Mouse (Mus musculus): ENCODE data around the gene Cdkn3.

DNA sequence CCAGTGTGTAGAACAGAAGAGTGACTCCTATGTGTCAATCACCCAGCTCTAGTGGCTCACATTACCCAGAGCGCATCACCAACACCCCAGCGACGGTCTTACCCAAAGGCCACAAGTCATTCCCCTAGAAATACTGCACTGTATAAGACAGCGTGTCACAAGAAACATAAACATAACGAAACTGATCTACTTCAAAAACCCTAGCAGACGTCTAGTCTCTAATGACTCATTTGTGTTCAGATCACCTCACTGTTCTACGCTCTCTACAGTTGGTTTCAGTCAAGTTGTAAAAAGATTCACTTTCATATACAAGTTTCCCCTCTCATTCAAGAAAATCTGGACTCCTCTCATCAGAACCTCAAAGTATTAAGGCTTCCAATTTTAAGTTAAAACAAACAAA lies 58.4 kb downstream of the Cdkn3 start:
- TF ChIP-seq CTCF (IDR thresholded peaks at IDR 0.05) (no peak), EP300 (IDR thresholded peaks at IDR 0.05) (no peak)

Data from lung, postnatal 0 days (tissue).